Mouse (Mus musculus) olfactory bulb, adult 2 months (tissue): ENCODE data around the gene Bbs5.

Experiments
- CTCF ChIP-seq: fragments of 200-500 bp; IDR thresholded peaks from 2 replicates; pipeline ENCODE4 v1.5.1; 2012; ENCODE audit warnings: low read depth, mild to moderate bottlenecking, low read length, moderate library complexity; ENCODE audit not compliant: insufficient read depth
- POLR2A ChIP-seq: fragments of 200-500 bp; IDR thresholded peaks from 2 replicates; pipeline ENCODE4 v1.6.1; 2012; ENCODE audit warnings: mild to moderate bottlenecking, low read depth, low read length, moderate library complexity; ENCODE audit not compliant: insufficient read depth

DNA sequence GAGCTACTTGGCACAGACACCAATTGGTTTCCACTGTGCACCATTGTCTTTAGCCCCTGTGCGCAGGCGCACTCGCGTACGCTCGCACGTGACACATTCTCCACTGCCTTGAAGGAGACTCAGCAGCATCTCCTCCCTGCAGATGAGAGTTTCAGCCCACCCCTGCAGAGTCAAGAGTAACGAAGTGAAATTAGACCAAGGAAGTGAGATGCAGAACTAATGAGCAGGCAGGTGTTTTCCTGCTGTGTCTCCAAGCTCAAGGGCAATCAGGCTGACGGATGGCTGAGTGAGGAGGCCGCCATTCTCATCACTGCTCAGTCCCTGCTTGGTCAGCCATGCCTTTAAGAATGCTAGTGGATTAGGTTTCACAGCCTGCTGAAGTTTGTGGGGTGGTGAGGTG, 6.9 kb upstream of the Bbs5 start:
- TF ChIP-seq CTCF (no peak), POLR2A (no peak)
